Mouse (Mus musculus): Measurements from ENCODE around the gene Gm17455. TPM values are rescaled to one million over a fixed set of nuclear protein-coding genes. Genes with fewer than 3 reads are reported as not detected.

Gm17455 gene
- polyA plus RNA-seq, 1 experiment from 2014 or later = 5.5 TPM

DNA sequence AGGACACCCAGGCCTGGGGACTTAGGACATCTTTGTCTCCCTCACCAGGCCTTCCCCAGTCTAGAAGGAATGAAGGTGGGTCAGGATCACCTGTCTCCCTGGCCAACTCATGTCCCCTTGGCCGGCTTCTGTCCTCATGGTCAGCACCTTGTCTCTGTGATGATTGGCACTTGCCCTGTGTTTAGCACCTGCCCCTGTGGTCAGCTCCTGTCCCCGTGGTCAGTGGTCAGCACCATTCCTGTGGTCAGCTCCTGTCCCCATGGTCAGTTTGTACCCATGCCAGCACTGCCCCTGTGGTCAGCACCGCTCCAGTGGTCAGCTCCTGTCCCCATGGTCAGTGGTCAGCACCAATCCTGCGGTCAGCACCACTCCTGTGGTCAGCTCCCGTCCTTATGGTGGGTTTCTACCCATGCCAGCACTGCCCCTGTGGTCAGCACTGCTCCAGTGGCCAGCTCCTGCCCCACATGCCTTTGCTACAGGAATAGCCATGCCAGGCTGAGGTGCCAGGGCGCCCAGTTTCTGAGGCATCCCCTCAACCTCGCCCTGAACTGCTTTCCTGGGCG, 45.6 kb downstream of the Gm17455 start:
- Histone ChIP-seq H3K27me3 (ENCODE audit: low read depth, poor library complexity, severe bottlenecking) (0 out of 2 replicates have a peak, but pooled peaks cover 5% of the 10 kb centered on the region), H3K4me3 (no peak overlapping the region), H3K9me3 (replicated peaks) (no peaks in the 10 kb centered on the region; the same call in 1 of the 2 replicates), H3K27ac (replicated peaks) (no peak overlapping the region), H3K4me1 (no peaks in the 10 kb centered on the region), H3K36me3 (no peaks in the 10 kb centered on the region)
- 59% methylated on average over 8 of the region's 8 CpGs for WGBS
- peak; percentile 65 for DNase-seq (ENCODE audit: low spot score)

DNA sequence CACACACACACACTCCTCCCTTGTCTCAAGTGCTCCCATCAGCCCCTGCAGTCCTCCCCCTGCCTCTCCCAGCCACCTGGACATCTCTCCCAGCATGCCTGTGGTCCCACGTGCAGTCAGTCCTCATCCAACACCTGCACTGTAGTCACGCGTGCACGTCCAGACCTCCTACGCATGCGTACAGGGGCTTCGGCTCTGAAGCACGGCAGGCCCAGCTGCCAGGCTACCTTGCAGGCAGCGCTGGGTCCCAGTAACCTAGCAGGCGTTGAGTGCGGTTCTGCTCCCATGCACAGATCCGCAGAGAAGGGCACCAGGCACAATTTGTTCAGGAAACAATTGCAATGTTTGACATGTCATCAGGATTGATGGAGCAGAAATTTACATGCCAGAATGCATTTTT, 47.7 kb downstream of the Gm17455 start:
- H3K27me3 ChIP-seq (ENCODE audit: low read depth, poor library complexity, severe bottlenecking) = 0 out of 2 replicates have a peak, but pooled peaks cover 5% of the 10 kb centered on the region
- H3K4me3 ChIP-seq = no peak overlapping the region
- no peaks in the 10 kb centered on the region; the same call in 1 of the 2 replicates for H3K9me3 ChIP-seq (replicated peaks)
- DNase-seq (ENCODE audit: low spot score) = no peak
- no peaks in the 10 kb centered on the region for H3K4me1 ChIP-seq
- H3K27ac ChIP-seq (replicated peaks) = no peak overlapping the region
- WGBS = 93% methylated on average over 12 of the region's 12 CpGs
- H3K36me3 ChIP-seq = no peaks in the 10 kb centered on the region

Other genes with a start within 250 kb of the Gm17455 start
- gene Chst3, start 180.5 kb upstream of the Gm17455 start, polyA plus RNA-seq (2016; fragmentation: Nextera tagmentation; extraction: Ambion mirVana) = 2.0 and 2.5 TPM in 2 replicates
- 52.0 and 69.2 TPM in 2 replicates for gene Psap, start 122.1 kb upstream of the Gm17455 start, polyA plus RNA-seq (2016; fragmentation: Nextera tagmentation; extraction: Ambion mirVana)
- 1.9 and 2.3 TPM in 2 replicates for gene Vsir, start 52.9 kb upstream of the Gm17455 start, polyA plus RNA-seq (2016; fragmentation: Nextera tagmentation; extraction: Ambion mirVana)